Mouse (Mus musculus) limb, embryonic 13.5 days (tissue): Measurements from ENCODE around the gene Hunk. TPM values are rescaled to one million over a fixed set of nuclear protein-coding genes. Genes with fewer than 3 reads are reported as not detected.

Experiments used
- ATAC-seq: fragments of 200-750 bp; cut with Nextera tagmentation; 2 replicates; pipeline ENCODE4 v1.8.0; 2017; ENCODE audit warnings: low read depth, moderate number of reproducible peaks, moderate TSS enrichment; ENCODE audit not compliant: low FRiP score
- H3K27ac ChIP-seq: fragments of 300-500 bp; sonication (generic); 2 replicates; pipeline ENCODE4 v1.5.1; 2015; ENCODE audit warnings: inconsistent platforms, mild to moderate bottlenecking, moderate library complexity
- H3K27me3 ChIP-seq: fragments of 300-500 bp; sonication (generic); 2 replicates; pipeline ENCODE4 v1.6.1; 2015; ENCODE audit warnings: mild to moderate bottlenecking, inconsistent platforms
- H3K36me3 ChIP-seq: fragments of 300-500 bp; sonication (generic); 2 replicates; pipeline ENCODE4 v1.6.1; 2015; ENCODE audit warnings: inconsistent platforms, mild to moderate bottlenecking, moderate library complexity
- H3K4me1 ChIP-seq: fragments of 300-500 bp; sonication (generic); 2 replicates; pipeline ENCODE4 v1.6.1; 2015; ENCODE audit warnings: inconsistent platforms
- H3K4me2 ChIP-seq: fragments of 300-500 bp; sonication (generic); replicated peaks from 2 replicates; pipeline ENCODE4 v1.6.1; 2015; ENCODE audit warnings: inconsistent platforms, mild to moderate bottlenecking, moderate library complexity
- H3K4me3 ChIP-seq: fragments of 300-500 bp; sonication (generic); 2 replicates; pipeline ENCODE4 v1.5.1; 2015; ENCODE audit warnings: moderate library complexity, mild to moderate bottlenecking, inconsistent platforms
- H3K9ac ChIP-seq: fragments of 300-500 bp; sonication (generic); 2 replicates; pipeline ENCODE4 v1.6.1; 2015; ENCODE audit warnings: mild to moderate bottlenecking, inconsistent platforms
- H3K9me3 ChIP-seq: fragments of 300-500 bp; sonication (generic); 2 replicates; pipeline ENCODE4 v1.6.1; 2016; ENCODE audit warnings: inconsistent platforms
- WGBS: fragments of 180-500 bp; shearing (Covaris S2); methylation state at CpG from one replicate; pipeline ENCODE4 v1.1.7; 2015; 5-methylcytosine and 5-hydroxymethylcytosine counted together
- polyA plus RNA-seq: library from polyadenylated mRNA; unstranded; fragments of >200 nt; fragmentation: Nextera tagmentation; extraction: Ambion mirVana; gene quantifications from 2 replicates; pipeline ENCODE4 v1.2.1, GENCODE M21; 2015

Hunk gene
- polyA plus RNA-seq, 1 experiment from 2014 or later = 17.9 TPM

- peaks cover 5% of the 10 kb centered on the region; the same call in 1 of the 2 replicates for H3K9me3 ChIP-seq
- peaks cover 45% of the 10 kb centered on the region for H3K4me1 ChIP-seq
- 61% methylated on average over 11 of the region's 11 CpGs for WGBS
- no peak overlapping the region for H3K4me2 ChIP-seq
- H3K4me3 ChIP-seq = no peak overlapping the region
- H3K27me3 ChIP-seq = no peaks in the 10 kb centered on the region
- H3K27ac ChIP-seq = no peak overlapping the region
- no peak for ATAC-seq
- H3K9ac ChIP-seq = no peak overlapping the region
- peaks cover 36% of the 10 kb centered on the region for H3K36me3 ChIP-seq
Measured at GRCm38 (mm10) chr16:90395996-90396556, 10.3 kb downstream of the Hunk start.

GRCm38 (mm10) chr16:90396882-90397281 is 11.1 kb downstream of the Hunk start:
- Histone ChIP-seq H3K4me1 (peaks cover 54% of the 10 kb centered on the region), H3K36me3 (peaks cover 28% of the 10 kb centered on the region), H3K9ac (no peak overlapping the region), H3K9me3 (no peaks in the 10 kb centered on the region), H3K4me3 (no peak overlapping the region), H3K27me3 (no peaks in the 10 kb centered on the region), H3K4me2 (no peak overlapping the region), H3K27ac (no peak overlapping the region)
- WGBS = 71% methylated on average over 2 of the region's 2 CpGs
- no peak for ATAC-seq

GRCm38 (mm10) chr16:90400314-90400713 is 14.5 kb downstream of the Hunk start:
- 11% methylated on average over 6 of the region's 9 CpGs for WGBS
- Histone ChIP-seq H3K4me1 (peaks cover 59% of the 10 kb centered on the region), H3K9me3 (no peaks in the 10 kb centered on the region), H3K4me2 (peak overlapping the region; percentile 49), H3K27me3 (no peaks in the 10 kb centered on the region), H3K9ac (no peak overlapping the region), H3K36me3 (peaks cover 5% of the 10 kb centered on the region; the same call in 1 of the 2 replicates), H3K4me3 (0 out of 2 replicates have a peak overlapping the region, but pooled peaks have one; percentile 3), H3K27ac (peak overlapping the region; percentile 69; the same call in 1 of the 2 replicates)
- ATAC-seq = peak; percentile 58; the same call in 1 of the 2 replicates

- WGBS = 7% methylated on average over 12 of the region's 12 CpGs
- H3K4me1 ChIP-seq = peaks cover 59% of the 10 kb centered on the region
- no peaks in the 10 kb centered on the region for H3K27me3 ChIP-seq
- H3K4me3 ChIP-seq = 0 out of 2 replicates have a peak overlapping the region, but pooled peaks have one; percentile 3
- ATAC-seq = 0 out of 2 replicates have a peak, but pooled peaks have one; percentile 68
- no peak overlapping the region for H3K9ac ChIP-seq
- H3K27ac ChIP-seq = peak overlapping the region; percentile 69; the same call in 1 of the 2 replicates
- no peaks in the 10 kb centered on the region for H3K9me3 ChIP-seq
- H3K4me2 ChIP-seq = peak overlapping the region; percentile 49
- H3K36me3 ChIP-seq = 0 out of 2 replicates have a peak, but pooled peaks cover 3% of the 10 kb centered on the region
Measured at GRCm38 (mm10) chr16:90400906-90401666, 15.3 kb downstream of the Hunk start.

- peaks cover 53% of the 10 kb centered on the region for H3K4me1 ChIP-seq
Measured at GRCm38 (mm10) chr16:90402292-90402691, 16.5 kb downstream of the Hunk start.

GRCm38 (mm10) chr16:90405195-90405594 is 19.4 kb downstream of the Hunk start:
- ATAC-seq = no peak
- Histone ChIP-seq H3K27me3 (no peaks in the 10 kb centered on the region), H3K4me2 (no peak overlapping the region), H3K9ac (no peak overlapping the region), H3K9me3 (no peaks in the 10 kb centered on the region), H3K4me3 (no peak overlapping the region), H3K4me1 (peaks cover 72% of the 10 kb centered on the region), H3K27ac (no peak overlapping the region; the same call in 1 of the 2 replicates), H3K36me3 (peaks cover 12% of the 10 kb centered on the region)
- WGBS = 75% methylated on average over 3 of the region's 3 CpGs

More at GRCm38 (mm10) chr16:90402292-90402691, 16.5 kb downstream of the Hunk start:
- WGBS = 57% methylated on average over 7 of the region's 7 CpGs
- no peak for ATAC-seq
- no peak overlapping the region for H3K4me2 ChIP-seq
- H3K27ac ChIP-seq = no peak overlapping the region
- H3K4me3 ChIP-seq = no peak overlapping the region
- no peaks in the 10 kb centered on the region for H3K9me3 ChIP-seq
- H3K9ac ChIP-seq = no peak overlapping the region
- no peaks in the 10 kb centered on the region for H3K27me3 ChIP-seq
- H3K36me3 ChIP-seq = peaks cover 3% of the 10 kb centered on the region; the same call in 1 of the 2 replicates

GRCm38 (mm10) chr16:90405599-90405998 is 19.8 kb downstream of the Hunk start:
- H3K9me3 ChIP-seq = no peaks in the 10 kb centered on the region
- H3K9ac ChIP-seq = no peak overlapping the region
- ATAC-seq = no peak
- no peak overlapping the region for H3K4me2 ChIP-seq
- WGBS = 24% methylated on average over 6 of the region's 6 CpGs
- H3K36me3 ChIP-seq = peaks cover 16% of the 10 kb centered on the region
- H3K4me3 ChIP-seq = no peak overlapping the region
- peaks cover 72% of the 10 kb centered on the region for H3K4me1 ChIP-seq
- H3K27ac ChIP-seq = peak overlapping the region; percentile 44; the same call in 1 of the 2 replicates
- no peaks in the 10 kb centered on the region for H3K27me3 ChIP-seq

GRCm38 (mm10) chr16:90407541-90408289 is 21.9 kb downstream of the Hunk start:
- ATAC-seq = peak; percentile 60
- no peaks in the 10 kb centered on the region for H3K9me3 ChIP-seq
- WGBS = 40% methylated on average over 12 of the region's 12 CpGs
- H3K4me2 ChIP-seq = no peak overlapping the region; the same call in 1 of the 2 replicates
- no peak overlapping the region for H3K4me3 ChIP-seq
- H3K9ac ChIP-seq = no peak overlapping the region
- peaks cover 23% of the 10 kb centered on the region for H3K36me3 ChIP-seq
- peaks cover 56% of the 10 kb centered on the region for H3K4me1 ChIP-seq
- no peaks in the 10 kb centered on the region for H3K27me3 ChIP-seq
- peak overlapping the region; percentile 40 for H3K27ac ChIP-seq

- Histone ChIP-seq H3K36me3 (peaks cover 42% of the 10 kb centered on the region), H3K9me3 (no peaks in the 10 kb centered on the region; the same call in 1 of the 2 replicates), H3K4me3 (no peak overlapping the region), H3K4me2 (no peak overlapping the region), H3K4me1 (peaks cover 31% of the 10 kb centered on the region), H3K9ac (no peak overlapping the region), H3K27ac (no peak overlapping the region), H3K27me3 (no peaks in the 10 kb centered on the region)
- no peak for ATAC-seq
- 93% methylated on average over 8 of the region's 8 CpGs for WGBS
Measured at GRCm38 (mm10) chr16:90412096-90413082, 26.6 kb downstream of the Hunk start.

- H3K4me2 ChIP-seq = no peak overlapping the region
- no peak overlapping the region for H3K9ac ChIP-seq
- peaks cover 40% of the 10 kb centered on the region for H3K4me1 ChIP-seq
- no peak for ATAC-seq
- no peak overlapping the region for H3K27ac ChIP-seq
- no peaks in the 10 kb centered on the region for H3K27me3 ChIP-seq
- H3K4me3 ChIP-seq = no peak overlapping the region
- peaks cover 29% of the 10 kb centered on the region for H3K36me3 ChIP-seq
- no peaks in the 10 kb centered on the region; the same call in 1 of the 2 replicates for H3K9me3 ChIP-seq
Measured at GRCm38 (mm10) chr16:90416621-90417020, 30.8 kb downstream of the Hunk start.

GRCm38 (mm10) chr16:90418661-90419060 is 32.8 kb downstream of the Hunk start:
- no peaks in the 10 kb centered on the region for H3K27me3 ChIP-seq
- peak overlapping the region; percentile 4; the same call in 1 of the 2 replicates for H3K4me2 ChIP-seq
- 7% methylated on average over 12 of the region's 12 CpGs for WGBS
- peaks cover 60% of the 10 kb centered on the region for H3K4me1 ChIP-seq
- peak overlapping the region; percentile 10; the same call in 1 of the 2 replicates for H3K27ac ChIP-seq
- peaks cover 13% of the 10 kb centered on the region for H3K36me3 ChIP-seq
- H3K4me3 ChIP-seq = no peak overlapping the region
- H3K9me3 ChIP-seq = no peaks in the 10 kb centered on the region; the same call in 1 of the 2 replicates
- ATAC-seq = 0 out of 2 replicates have a peak, but pooled peaks have one; percentile 13
- H3K9ac ChIP-seq = no peak overlapping the region
